Mouse (Mus musculus) heart, embryonic 12.5 days (tissue): ENCODE results near the gene Sept9. TPM values are rescaled to one million over a fixed set of nuclear protein-coding genes. Genes with fewer than 3 reads are reported as not detected.

Experiments
- ATAC-seq: fragments of 200-750 bp; cut with Nextera tagmentation; 2 replicates; pipeline ENCODE4 v1.8.0; 2017; ENCODE audit warnings: moderate TSS enrichment, moderate library complexity; ENCODE audit not compliant: insufficient number of reproducible peaks, low FRiP score
- H3K27ac ChIP-seq: fragments of 300-500 bp; sonication (generic); 2 replicates; pipeline ENCODE4 v1.5.1; 2016; ENCODE audit warnings: mild to moderate bottlenecking, moderate library complexity; ENCODE audit not compliant: poor library complexity, severe bottlenecking
- H3K27me3 ChIP-seq: fragments of 300-500 bp; sonication (generic); replicated peaks from 2 replicates; pipeline ENCODE4 v1.6.1; 2016; ENCODE audit warnings: mild to moderate bottlenecking, moderate library complexity
- H3K36me3 ChIP-seq: fragments of 300-500 bp; sonication (generic); 2 replicates; pipeline ENCODE4 v1.6.1; 2016; ENCODE audit warnings: mild to moderate bottlenecking, moderate library complexity
- H3K4me1 ChIP-seq: fragments of 300-500 bp; sonication (generic); replicated peaks from 2 replicates; pipeline ENCODE4 v1.6.1; 2016; ENCODE audit warnings: mild to moderate bottlenecking
- H3K4me2 ChIP-seq: fragments of 300-500 bp; sonication (generic); 2 replicates; pipeline ENCODE4 v1.6.1; 2016; ENCODE audit warnings: mild to moderate bottlenecking, moderate library complexity
- H3K4me3 ChIP-seq: fragments of 300-500 bp; sonication (generic); 2 replicates; pipeline ENCODE4 v1.5.1; 2016; ENCODE audit warnings: mild to moderate bottlenecking
- H3K9ac ChIP-seq: fragments of 300-500 bp; sonication (generic); 2 replicates; pipeline ENCODE4 v1.6.1; 2016; ENCODE audit warnings: mild to moderate bottlenecking, moderate library complexity
- H3K9me3 ChIP-seq: fragments of 300-500 bp; sonication (generic); replicated peaks from 2 replicates; pipeline ENCODE4 v1.6.1; 2016; ENCODE audit warnings: mild to moderate bottlenecking, moderate library complexity
- WGBS: fragments of 180-500 bp; shearing (Covaris S2); methylation state at CpG from one replicate; pipeline ENCODE4 v1.1.7; 2016; 5-methylcytosine and 5-hydroxymethylcytosine counted together
- polyA plus RNA-seq: library from polyadenylated mRNA; unstranded; fragments of >200 nt; fragmentation: Nextera tagmentation; extraction: Ambion mirVana; gene quantifications from 2 replicates; pipeline ENCODE4 v1.2.1, GENCODE M21; 2016

The Sept9 gene
- polyA plus RNA-seq, 1 experiment from 2014 or later: 103 TPM

- no peaks in the 10 kb centered on the region for H3K9me3 ChIP-seq
- H3K4me2 ChIP-seq: no peak overlapping the region
- H3K4me3 ChIP-seq: no peak overlapping the region
- ATAC-seq: no peak
- no peak overlapping the region for H3K9ac ChIP-seq
- WGBS: 70% methylated on average over 4 of the region's 4 CpGs
- peaks cover 3% of the 10 kb centered on the region; the same call in 1 of the 2 replicates for H3K27me3 ChIP-seq
- no peak overlapping the region for H3K27ac ChIP-seq
- H3K36me3 ChIP-seq: no peaks in the 10 kb centered on the region
- H3K4me1 ChIP-seq: peaks cover 91% of the 10 kb centered on the region
These were observed 80.5 kb downstream of the Sept9 start for GRCm38 (mm10) chr11:117279993-117280392.

GRCm38 (mm10) chr11:117283048-117283888 lies 83.8 kb downstream of the Sept9 start:
- H3K27me3 ChIP-seq: no peaks in the 10 kb centered on the region
- H3K36me3 ChIP-seq: no peaks in the 10 kb centered on the region
- H3K4me3 ChIP-seq: no peak overlapping the region
- peaks cover 74% of the 10 kb centered on the region for H3K4me1 ChIP-seq
- H3K27ac ChIP-seq: no peak overlapping the region
- H3K4me2 ChIP-seq: no peak overlapping the region
- 55% methylated on average over 11 of the region's 11 CpGs for WGBS
- peak overlapping the region; percentile 34; the same call in 1 of the 2 replicates for H3K9ac ChIP-seq
- no peak for ATAC-seq
- no peaks in the 10 kb centered on the region for H3K9me3 ChIP-seq

GRCm38 (mm10) chr11:117283889-117284450 lies 84.5 kb downstream of the Sept9 start:
- no peaks in the 10 kb centered on the region for H3K36me3 ChIP-seq
- 59% methylated on average over 6 of the region's 6 CpGs for WGBS
- no peak for ATAC-seq
- peaks cover 67% of the 10 kb centered on the region for H3K4me1 ChIP-seq
- H3K4me3 ChIP-seq: no peak overlapping the region
- H3K9me3 ChIP-seq: no peaks in the 10 kb centered on the region
- H3K27ac ChIP-seq: no peak overlapping the region
- H3K27me3 ChIP-seq: no peaks in the 10 kb centered on the region
- no peak overlapping the region for H3K4me2 ChIP-seq
- peak overlapping the region; percentile 34; the same call in 1 of the 2 replicates for H3K9ac ChIP-seq

- H3K4me2 ChIP-seq: no peak overlapping the region
- no peak overlapping the region for H3K4me3 ChIP-seq
- H3K9ac ChIP-seq: peak overlapping the region; percentile 30; the same call in 1 of the 2 replicates
- 55% methylated on average over 19 of the region's 19 CpGs for WGBS
- ATAC-seq: 0 out of 2 replicates have a peak, but pooled peaks have one; percentile 18
- H3K27ac ChIP-seq: peak overlapping the region; percentile 42
- H3K9me3 ChIP-seq: no peaks in the 10 kb centered on the region
- H3K4me1 ChIP-seq: peaks cover 59% of the 10 kb centered on the region
- no peaks in the 10 kb centered on the region for H3K27me3 ChIP-seq
- peaks cover 5% of the 10 kb centered on the region; the same call in 1 of the 2 replicates for H3K36me3 ChIP-seq
These were observed 85.5 kb downstream of the Sept9 start for GRCm38 (mm10) chr11:117284721-117285605.

- Histone ChIP-seq H3K27me3 (no peaks in the 10 kb centered on the region), H3K27ac (no peak overlapping the region), H3K4me2 (no peak overlapping the region), H3K4me1 (peaks cover 53% of the 10 kb centered on the region), H3K9me3 (no peaks in the 10 kb centered on the region), H3K4me3 (no peak overlapping the region), H3K9ac (0 out of 2 replicates have a peak overlapping the region, but pooled peaks have one; percentile 30), H3K36me3 (peaks cover 11% of the 10 kb centered on the region)
- ATAC-seq: no peak
- WGBS: 58% methylated on average over 10 of the region's 10 CpGs
These were observed 86.1 kb downstream of the Sept9 start for GRCm38 (mm10) chr11:117285606-117285931.

- Histone ChIP-seq H3K27ac (no peak overlapping the region), H3K4me2 (no peak overlapping the region), H3K4me1 (peaks cover 42% of the 10 kb centered on the region), H3K9me3 (no peaks in the 10 kb centered on the region), H3K27me3 (no peaks in the 10 kb centered on the region), H3K9ac (no peak overlapping the region), H3K4me3 (no peak overlapping the region), H3K36me3 (peaks cover 32% of the 10 kb centered on the region)
- WGBS: 78% methylated on average over 3 of the region's 3 CpGs
- ATAC-seq: no peak
These were observed 88.3 kb downstream of the Sept9 start for GRCm38 (mm10) chr11:117287792-117288191.

- no peaks in the 10 kb centered on the region for H3K9me3 ChIP-seq
- WGBS: 78% methylated on average over 8 of the region's 8 CpGs
- no peaks in the 10 kb centered on the region for H3K27me3 ChIP-seq
- no peak overlapping the region for H3K27ac ChIP-seq
- peaks cover 32% of the 10 kb centered on the region for H3K36me3 ChIP-seq
- peaks cover 32% of the 10 kb centered on the region for H3K4me1 ChIP-seq
- ATAC-seq: no peak
- no peak overlapping the region for H3K4me3 ChIP-seq
- H3K4me2 ChIP-seq: no peak overlapping the region
- H3K9ac ChIP-seq: no peak overlapping the region
These were observed 89.3 kb downstream of the Sept9 start for GRCm38 (mm10) chr11:117288765-117289164.

- WGBS: 86% methylated on average over 30 of the region's 30 CpGs
- Histone ChIP-seq H3K9me3 (no peaks in the 10 kb centered on the region), H3K36me3 (peaks cover 32% of the 10 kb centered on the region)
These were observed 92.0 kb downstream of the Sept9 start for GRCm38 (mm10) chr11:117291271-117292059.

GRCm38 (mm10) chr11:117292446-117292845 lies 93.0 kb downstream of the Sept9 start:
- no peak overlapping the region for H3K4me3 ChIP-seq
- no peak overlapping the region for H3K9ac ChIP-seq
- WGBS: 57% methylated on average over 11 of the region's 11 CpGs
- H3K36me3 ChIP-seq: peaks cover 41% of the 10 kb centered on the region
- no peaks in the 10 kb centered on the region for H3K9me3 ChIP-seq
- no peaks in the 10 kb centered on the region for H3K27me3 ChIP-seq
- no peak overlapping the region for H3K4me2 ChIP-seq
- ATAC-seq: no peak
- H3K27ac ChIP-seq: no peak overlapping the region
- peaks cover 21% of the 10 kb centered on the region for H3K4me1 ChIP-seq

More at GRCm38 (mm10) chr11:117291271-117292059, 92.0 kb downstream of the Sept9 start:
- Histone ChIP-seq H3K27me3 (no peaks in the 10 kb centered on the region), H3K27ac (no peak overlapping the region), H3K9ac (no peak overlapping the region), H3K4me2 (no peak overlapping the region), H3K4me3 (no peak overlapping the region), H3K4me1 (peaks cover 25% of the 10 kb centered on the region)
- ATAC-seq: no peak

GRCm38 (mm10) chr11:117295266-117295665 lies 95.8 kb downstream of the Sept9 start:
- H3K4me1 ChIP-seq: peaks cover 21% of the 10 kb centered on the region
- H3K9me3 ChIP-seq: no peaks in the 10 kb centered on the region
- no peak overlapping the region for H3K9ac ChIP-seq
- WGBS: 53% methylated on average over 6 of the region's 7 CpGs
- H3K27ac ChIP-seq: no peak overlapping the region
- no peak overlapping the region for H3K4me3 ChIP-seq
- no peak overlapping the region for H3K4me2 ChIP-seq
- H3K27me3 ChIP-seq: no peaks in the 10 kb centered on the region
- H3K36me3 ChIP-seq: peaks cover 32% of the 10 kb centered on the region
- ATAC-seq: no peak
